Mouse (Mus musculus) liver, embryonic 15.5 days (tissue): ENCODE results near the gene H2-T22. TPM values are rescaled to one million over a fixed set of nuclear protein-coding genes. Genes with fewer than 3 reads are reported as not detected.
"Not testable (repeated sequence)": the region's sequence is repeated elsewhere in the genome, so short reads cannot be mapped to it uniquely, and the experiment has no call there.

Source experiments
- ATAC-seq: fragments of 200-750 bp; cut with Nextera tagmentation; 2 replicates; pipeline ENCODE4 v1.8.0; 2017; ENCODE audit warnings: moderate number of reproducible peaks, mild to moderate bottlenecking, moderate library complexity; ENCODE audit not compliant: insufficient read depth
- H3K27ac ChIP-seq: fragments of 300-500 bp; sonication (generic); replicated peaks from 2 replicates; pipeline ENCODE4 v1.5.1; 2015; ENCODE audit warnings: mild to moderate bottlenecking, inconsistent platforms
- H3K27me3 ChIP-seq: fragments of 300-500 bp; sonication (generic); 2 replicates; pipeline ENCODE4 v1.6.1; 2015; ENCODE audit warnings: mild to moderate bottlenecking, inconsistent platforms
- H3K36me3 ChIP-seq: fragments of 300-500 bp; sonication (generic); replicated peaks from 2 replicates; pipeline ENCODE4 v1.6.1; 2015; ENCODE audit warnings: moderate library complexity, mild to moderate bottlenecking, inconsistent platforms
- H3K4me1 ChIP-seq: fragments of 300-500 bp; sonication (generic); replicated peaks from 2 replicates; pipeline ENCODE4 v1.6.1; 2015; ENCODE audit warnings: inconsistent platforms
- H3K4me2 ChIP-seq: fragments of 300-500 bp; sonication (generic); 2 replicates; pipeline ENCODE4 v1.6.1; 2015; ENCODE audit warnings: moderate library complexity, mild to moderate bottlenecking, inconsistent platforms
- H3K4me3 ChIP-seq: fragments of 300-500 bp; sonication (generic); replicated peaks from 2 replicates; pipeline ENCODE4 v1.5.1; 2015; ENCODE audit warnings: mild to moderate bottlenecking, inconsistent platforms
- H3K9ac ChIP-seq: fragments of 300-500 bp; sonication (generic); 2 replicates; pipeline ENCODE4 v1.6.1; 2015; ENCODE audit warnings: moderate library complexity, mild to moderate bottlenecking, inconsistent platforms
- H3K9me3 ChIP-seq: fragments of 300-500 bp; sonication (generic); replicated peaks from 2 replicates; pipeline ENCODE4 v1.6.1; 2016; ENCODE audit warnings: inconsistent platforms
- WGBS: fragments of 180-500 bp; shearing (Covaris S2); methylation state at CpG from one replicate; pipeline ENCODE4 v1.1.7; 2015; ENCODE audit warnings: mixed read lengths; ENCODE audit not compliant: insufficient replicate concordance; 5-methylcytosine and 5-hydroxymethylcytosine counted together
- polyA plus RNA-seq: library from polyadenylated mRNA; unstranded; fragments of >200 nt; fragmentation: Nextera tagmentation; extraction: Ambion mirVana; gene quantifications from 2 replicates; pipeline ENCODE4 v1.2.1, GENCODE M21; 2015

H2-T22 gene
- polyA plus RNA-seq, 1 experiment from 2014 or later, result 11.9 TPM

DNA sequence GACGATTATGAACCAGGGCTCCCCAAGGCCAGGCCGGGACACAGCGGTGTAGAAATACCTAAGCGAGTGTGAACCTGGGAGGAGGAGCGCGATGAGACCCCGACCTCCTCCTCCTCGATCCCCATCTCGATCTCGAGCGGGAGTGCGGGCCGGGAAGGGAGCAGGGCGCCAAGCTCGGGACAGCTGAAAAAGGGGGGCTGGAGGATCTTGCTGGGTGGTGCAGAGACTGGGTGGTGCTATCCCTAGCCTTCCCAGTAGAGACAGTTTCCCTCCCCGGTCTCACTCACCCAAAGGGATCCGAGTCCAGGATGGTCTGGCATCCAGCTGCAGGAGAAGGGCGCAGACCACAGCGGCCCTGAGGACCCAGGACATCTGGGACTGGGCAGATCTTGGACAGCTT lies 492 bp downstream of the H2-T22 start:
- not testable (repeated sequence) for H3K27ac ChIP-seq, H3K36me3 ChIP-seq, H3K4me1 ChIP-seq, H3K27me3 ChIP-seq, H3K9me3 ChIP-seq
- peak overlapping the region; percentile 53 for H3K9ac ChIP-seq
- H3K4me2 ChIP-seq, result peak overlapping the region; percentile 85
- peak; percentile 36 for ATAC-seq
- 2% methylated on average over 19 of the region's 19 CpGs for WGBS
- peak overlapping the region; percentile 62 for H3K4me3 ChIP-seq

DNA sequence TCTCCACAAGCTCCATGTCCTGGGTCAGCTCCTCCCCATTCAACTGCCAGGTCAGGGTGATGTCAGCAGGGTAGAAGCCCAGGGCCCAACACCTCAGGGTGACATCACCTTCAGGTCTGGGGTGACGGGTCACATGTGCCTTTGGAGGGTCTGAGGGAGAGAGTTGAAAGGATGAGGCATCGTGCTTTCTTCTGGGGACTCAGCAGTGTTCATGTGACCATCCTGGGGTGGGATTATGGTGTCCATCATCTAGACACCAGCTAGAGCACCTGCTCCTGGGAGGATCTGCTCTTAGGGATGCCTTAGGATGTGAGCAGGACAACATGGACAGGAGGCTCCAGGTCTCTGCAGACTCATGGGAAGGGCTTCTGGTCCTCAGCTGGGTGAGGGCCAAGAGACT lies 1.9 kb downstream of the H2-T22 start:
- WGBS, result 54% methylated on average over 2 of the region's 2 CpGs
- H3K9me3 ChIP-seq, H3K4me1 ChIP-seq, H3K4me2 ChIP-seq, H3K27me3 ChIP-seq, H3K27ac ChIP-seq, H3K36me3 ChIP-seq, H3K9ac ChIP-seq, ATAC-seq, H3K4me3 ChIP-seq: not testable (repeated sequence)

DNA sequence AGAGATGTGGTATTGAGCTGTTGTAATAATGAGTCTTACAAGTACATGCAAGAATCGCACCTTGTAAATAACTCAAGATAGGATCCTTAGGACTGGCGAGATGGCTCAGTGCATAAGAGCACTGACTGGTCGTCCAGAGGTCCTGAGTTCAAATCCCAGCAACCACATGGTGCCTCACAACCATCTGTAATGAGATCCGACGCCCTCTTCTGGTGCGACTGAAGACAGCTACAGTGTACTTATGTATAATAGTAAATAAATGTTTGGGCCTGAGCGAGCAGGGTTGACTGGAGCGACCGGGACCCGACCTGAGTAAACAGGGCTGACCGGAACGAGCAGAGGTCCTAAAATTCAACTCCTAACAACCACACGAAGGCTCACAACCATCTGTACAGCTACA lies 6.4 kb downstream of the H2-T22 start:
- not testable (repeated sequence) for ATAC-seq, H3K9me3 ChIP-seq, H3K9ac ChIP-seq, H3K27ac ChIP-seq, H3K4me2 ChIP-seq, H3K27me3 ChIP-seq, H3K4me3 ChIP-seq, H3K36me3 ChIP-seq
- H3K4me1 ChIP-seq, result peaks cover 14% of the 10 kb centered on the region
- 72% methylated on average over 13 of the region's 13 CpGs for WGBS

DNA sequence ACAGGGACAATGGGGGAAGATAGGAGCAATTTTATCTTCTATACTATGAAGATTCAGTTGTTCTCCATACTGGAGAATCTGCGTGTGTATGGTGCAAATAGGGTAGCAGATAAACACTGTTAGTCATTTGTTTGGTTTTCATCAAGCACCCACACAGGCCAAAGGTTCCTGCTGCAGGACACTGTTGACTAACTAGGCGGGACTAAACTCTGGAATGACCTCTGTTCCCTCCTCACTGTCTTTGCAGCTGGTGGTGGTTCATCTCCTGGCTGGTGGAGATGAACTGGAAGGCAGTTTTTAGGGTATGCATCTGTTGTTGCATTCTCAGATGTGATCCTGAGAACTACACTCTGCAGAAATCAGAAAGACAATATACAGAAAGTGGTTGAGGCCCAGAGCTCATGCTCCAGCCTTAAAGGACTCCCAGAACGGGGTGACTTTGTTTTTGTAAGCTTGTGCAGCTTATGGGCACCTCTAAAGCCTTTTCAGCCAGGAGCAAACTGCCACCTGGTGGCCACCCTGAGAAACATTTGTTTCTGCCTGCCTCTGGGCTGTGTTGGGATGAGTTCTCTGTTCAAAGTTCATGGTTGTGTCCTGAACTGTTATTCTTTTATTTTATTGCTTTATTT lies 7.4 kb downstream of the H2-T22 start:
- H3K9ac ChIP-seq, H3K36me3 ChIP-seq, H3K9me3 ChIP-seq, H3K4me2 ChIP-seq, H3K27me3 ChIP-seq, H3K4me3 ChIP-seq: not testable (repeated sequence)
- H3K27ac ChIP-seq, result 0 out of 2 replicates have a peak overlapping the region, but pooled peaks have one; percentile 19
- WGBS, result 28% methylated on average over 3 of the region's 3 CpGs
- ATAC-seq, result peak; percentile 66
- peaks cover 23% of the 10 kb centered on the region for H3K4me1 ChIP-seq

DNA sequence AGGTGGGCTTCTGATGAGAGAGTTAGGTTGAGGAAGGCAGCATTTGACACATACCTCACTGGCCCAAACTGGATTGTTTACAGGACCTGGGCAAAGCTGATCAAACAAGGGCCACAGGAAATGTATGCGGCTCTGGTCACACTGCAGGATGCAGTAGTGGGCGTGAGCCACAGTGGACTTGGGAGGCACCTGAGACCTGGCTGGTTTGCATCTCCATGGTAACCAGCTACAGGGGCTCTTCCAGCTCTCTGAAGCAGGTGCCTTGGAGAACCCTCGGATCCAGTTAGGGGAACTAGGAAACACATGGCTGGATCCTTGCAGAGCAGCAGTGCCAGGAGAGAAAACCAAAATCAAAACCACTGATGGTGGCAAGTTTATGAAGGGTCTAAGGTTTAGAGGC lies 8.0 kb downstream of the H2-T22 start:
- H3K27ac ChIP-seq, result peak overlapping the region; percentile 19; the same call in 1 of the 2 replicates
- peak; percentile 45 for ATAC-seq
- WGBS, result 65% methylated on average over 3 of the region's 3 CpGs

DNA sequence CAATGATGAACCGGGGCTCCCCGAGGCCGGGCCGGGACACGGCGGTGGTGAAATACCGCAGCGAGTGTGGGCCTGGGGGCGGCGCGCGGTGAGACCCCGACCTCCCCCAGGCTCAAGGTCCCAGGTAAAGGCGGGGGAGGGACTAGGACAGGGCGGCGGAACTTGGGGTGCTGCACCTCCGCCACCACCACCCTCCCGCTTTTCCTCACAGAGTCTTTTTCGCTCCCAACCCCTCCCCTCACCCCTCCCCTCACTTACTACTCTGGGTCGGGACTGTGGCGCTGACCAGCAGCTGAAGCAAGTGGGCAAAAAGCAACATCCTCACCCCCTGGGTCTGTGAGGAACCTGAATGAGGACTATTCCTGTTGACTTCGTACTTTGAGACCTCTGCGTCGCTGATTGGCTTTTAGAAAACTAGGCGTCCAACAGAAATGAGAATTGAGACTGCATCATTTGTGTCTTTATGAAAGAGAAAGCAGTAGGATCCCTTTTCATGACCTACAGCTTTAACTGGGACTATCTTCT lies 10.1 kb downstream of the H2-T22 start, which contains the start of gene H2-T23:
Gene H2-T23, minus strand, starts transcription at position 505 of the 525 bp plus-strand sequence.
- ATAC-seq, result peak; percentile 38
- Histone ChIP-seq H3K4me1 (peaks cover 36% of the 10 kb centered on the region), H3K4me2 (peak within 1 kb of the TSS; percentile 86), H3K4me3 (peak within 1 kb of the TSS; percentile 68), H3K9ac (peak within 1 kb of the TSS; percentile 69), H3K27ac (peak within 1 kb of the TSS; percentile 76)
- H3K9me3 ChIP-seq, H3K36me3 ChIP-seq, H3K27me3 ChIP-seq: not testable (repeated sequence)
- under 1% methylated on average over 24 of the region's 25 CpGs for WGBS

More for the DNA sequence above, 8.0 kb downstream of the H2-T22 start:
- not testable (repeated sequence) for H3K9me3 ChIP-seq, H3K27me3 ChIP-seq, H3K9ac ChIP-seq, H3K4me3 ChIP-seq, H3K36me3 ChIP-seq, H3K4me2 ChIP-seq
- peaks cover 27% of the 10 kb centered on the region for H3K4me1 ChIP-seq

DNA sequence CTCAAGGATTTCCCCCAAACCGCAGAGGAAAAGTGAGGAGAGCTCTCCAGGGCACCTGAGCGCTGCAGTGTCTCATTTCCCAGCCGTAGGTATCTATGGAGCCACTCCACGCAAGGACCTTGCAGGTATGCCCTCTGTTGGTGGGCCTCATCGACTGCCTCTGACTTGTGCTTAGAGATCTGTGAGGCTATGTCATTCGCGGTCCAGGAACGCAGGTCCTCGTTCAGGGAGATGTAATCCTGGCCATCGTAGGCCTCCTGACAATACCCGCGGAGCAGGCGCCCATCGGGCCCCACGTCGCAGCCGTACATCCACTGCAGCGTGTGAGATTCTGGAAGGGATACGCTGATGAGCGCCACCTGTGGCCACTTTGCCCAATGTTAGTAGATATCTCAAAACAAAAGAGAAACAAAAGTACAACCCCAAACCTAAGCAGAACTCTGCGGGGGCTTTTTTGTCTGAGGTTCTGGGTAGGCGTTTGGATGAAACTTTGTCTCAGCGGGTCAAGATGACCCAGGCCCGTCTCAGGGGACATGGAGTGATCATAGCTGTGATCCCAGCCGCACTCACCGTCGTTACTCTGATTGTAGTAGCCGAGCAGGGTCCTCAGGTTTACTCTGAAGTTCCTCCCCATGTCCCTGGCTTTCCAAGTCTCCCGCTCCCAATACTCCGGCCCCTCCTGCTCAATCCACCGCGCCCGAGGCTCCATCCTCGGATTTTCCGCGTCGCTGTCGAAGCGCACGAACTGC lies 10.8 kb downstream of the H2-T22 start:
- not testable (repeated sequence) for H3K9me3 ChIP-seq, H3K27me3 ChIP-seq, H3K36me3 ChIP-seq
- Histone ChIP-seq H3K27ac (peak overlapping the region; percentile 76), H3K4me3 (peak overlapping the region; percentile 68), H3K4me1 (peaks cover 36% of the 10 kb centered on the region), H3K4me2 (peak overlapping the region; percentile 86), H3K9ac (peak overlapping the region; percentile 69)
- 1% methylated on average over 40 of the region's 40 CpGs for whole genome bisulfite sequencing
- ATAC-seq, result peak; percentile 41

DNA sequence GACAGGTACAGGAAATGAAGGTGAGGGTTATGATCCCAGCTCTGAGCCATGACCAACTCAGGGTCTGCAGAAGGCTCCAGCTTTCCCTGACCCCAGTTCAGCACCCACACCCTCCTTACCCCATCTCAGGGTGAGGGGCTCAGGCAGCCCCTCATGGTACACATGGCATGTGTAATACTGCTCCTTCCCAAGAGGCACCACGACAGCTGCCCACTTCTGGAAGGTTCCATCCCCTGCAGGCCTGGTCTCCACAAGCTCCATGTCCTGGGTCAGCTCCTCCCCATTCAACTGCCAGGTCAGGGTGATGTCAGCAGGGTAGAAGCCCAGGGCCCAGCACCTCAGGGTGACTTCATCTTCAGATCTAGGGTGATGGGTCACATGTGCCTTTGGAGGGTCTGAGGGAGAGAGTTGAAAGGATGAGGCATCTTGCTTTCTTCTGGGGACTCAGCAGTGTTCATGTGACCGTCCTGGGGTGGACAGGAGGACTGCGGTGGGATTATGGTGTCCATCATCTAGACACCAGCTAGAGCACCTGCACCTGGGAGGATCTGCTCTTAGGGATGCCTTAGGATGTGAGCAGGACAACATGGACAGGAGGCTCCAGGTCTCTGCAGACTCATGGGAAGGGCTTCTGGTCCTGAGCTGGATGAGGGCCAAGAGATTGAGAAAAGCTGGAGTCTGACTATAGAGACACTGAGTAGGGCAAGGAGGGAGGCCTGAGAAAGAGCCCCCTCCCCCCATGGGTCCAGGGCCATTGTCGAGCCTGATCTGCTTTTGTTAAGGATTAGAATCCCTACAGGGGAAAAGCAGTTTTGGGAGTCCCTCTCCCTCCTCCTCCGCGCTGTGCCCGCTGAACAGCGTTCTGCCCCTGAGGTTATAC lies 11.6 kb downstream of the H2-T22 start:
- not testable (repeated sequence) for ATAC-seq

DNA sequence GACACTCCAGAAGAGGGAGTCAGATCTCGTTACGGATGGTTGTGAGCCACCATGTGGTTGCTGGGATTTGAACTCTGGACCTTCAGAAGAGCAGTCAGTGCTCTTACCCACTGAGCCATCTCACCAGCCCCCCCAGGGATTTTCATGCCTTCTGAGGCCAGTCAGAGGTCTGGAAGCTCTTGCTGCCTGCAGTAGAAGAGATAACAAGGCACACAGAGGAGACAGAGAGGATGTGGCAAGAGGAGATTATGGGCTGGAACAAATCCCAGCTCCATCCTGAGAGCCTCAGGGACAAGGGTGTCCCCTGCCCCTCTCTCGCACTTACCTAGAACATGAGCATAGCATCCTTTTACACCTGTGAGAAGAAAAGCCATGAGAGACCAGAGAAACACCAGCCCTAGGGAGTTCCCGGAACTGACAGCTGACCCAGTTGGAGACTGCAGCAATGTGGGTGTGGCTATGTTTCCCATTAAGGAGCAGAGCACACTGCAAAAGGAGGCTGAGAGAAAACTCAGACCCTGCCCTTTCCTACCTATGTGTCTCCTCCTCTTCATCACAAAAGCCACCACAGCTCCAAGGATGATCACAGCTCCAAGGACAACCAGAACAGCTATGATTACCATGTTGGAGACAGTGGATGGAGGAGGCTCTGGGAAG lies 12.4 kb downstream of the H2-T22 start:
- not testable (repeated sequence) for H3K9me3 ChIP-seq, H3K27me3 ChIP-seq, H3K36me3 ChIP-seq, H3K4me3 ChIP-seq, H3K9ac ChIP-seq
- Histone ChIP-seq H3K4me2 (peak overlapping the region; percentile 86), H3K4me1 (peaks cover 40% of the 10 kb centered on the region), H3K27ac (peak overlapping the region; percentile 53)
- WGBS, result 67% methylated on average over 4 of the region's 4 CpGs
- ATAC-seq, result peak; percentile 23

More for the DNA sequence above, 11.6 kb downstream of the H2-T22 start:
- Histone ChIP-seq H3K4me2 (peak overlapping the region; percentile 86), H3K4me1 (peaks cover 36% of the 10 kb centered on the region), H3K4me3 (peak overlapping the region; percentile 68), H3K27ac (peak overlapping the region; percentile 76), H3K9ac (peak overlapping the region; percentile 43)
- H3K36me3 ChIP-seq, H3K27me3 ChIP-seq, H3K9me3 ChIP-seq: not testable (repeated sequence)
- 69% methylated on average over 8 of the region's 8 CpGs for WGBS

DNA sequence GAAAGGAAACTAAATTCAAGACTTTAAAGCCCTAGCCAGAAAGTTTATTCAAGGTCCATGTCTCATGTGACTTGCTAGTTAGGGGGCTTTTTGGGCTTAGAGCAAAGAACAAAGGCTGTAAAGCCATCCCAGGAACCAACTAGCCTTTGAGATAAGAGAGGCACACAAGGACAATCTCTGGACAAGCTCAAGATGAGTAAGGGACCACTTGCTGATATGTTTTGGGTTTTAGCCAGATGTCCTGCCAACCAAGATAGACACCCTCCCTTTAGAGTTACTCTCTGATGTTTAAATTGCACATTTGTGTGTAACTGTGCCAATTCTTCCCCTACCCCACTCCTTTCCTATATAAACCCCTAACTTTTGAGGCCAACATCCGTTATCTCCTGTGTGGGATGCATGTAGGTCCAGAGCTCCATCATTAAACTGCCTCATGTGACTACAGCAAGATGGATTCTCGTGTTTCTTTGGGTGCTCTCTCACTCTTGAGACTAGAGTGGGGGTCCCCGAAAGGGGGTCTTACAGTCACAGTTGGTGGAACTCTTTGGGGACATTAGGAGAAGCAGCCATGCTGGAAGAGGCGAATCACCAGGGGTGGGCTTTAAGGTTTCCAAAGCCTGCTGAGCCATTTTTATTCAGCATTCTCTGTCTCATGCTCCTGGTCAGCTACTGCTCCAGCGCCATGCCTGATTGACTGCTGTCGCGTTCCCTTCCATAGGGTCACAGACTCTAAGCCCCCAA lies 13.5 kb downstream of the H2-T22 start:
- no peak overlapping the region for H3K9ac ChIP-seq
- no peak overlapping the region for H3K27ac ChIP-seq
- H3K9me3 ChIP-seq, result no peaks in the 10 kb centered on the region
- H3K36me3 ChIP-seq, result no peaks in the 10 kb centered on the region
- H3K27me3 ChIP-seq, result no peaks in the 10 kb centered on the region; the same call in 1 of the 2 replicates
- ATAC-seq, result no peak
- no peak overlapping the region for H3K4me3 ChIP-seq
- H3K4me1 ChIP-seq, result peaks cover 49% of the 10 kb centered on the region
- H3K4me2 ChIP-seq, result no peak overlapping the region
- 76% methylated on average over 7 of the region's 7 CpGs for WGBS
